Mouse (Mus musculus) small intestine, adult 2 months (tissue): ENCODE data around the gene Atp2b1. TPM values are rescaled to one million over a fixed set of nuclear protein-coding genes. Genes with fewer than 3 reads are reported as not detected.

Experiments
- H3K27ac ChIP-seq: fragments of 200-500 bp; 2 replicates; pipeline ENCODE4 v1.5.1; 2012; ENCODE audit warnings: low read depth, low read length, control low read depth, inconsistent platforms; ENCODE audit not compliant: insufficient read depth
- H3K27me3 ChIP-seq: fragments of 200-500 bp; 2 replicates; pipeline ENCODE4 v1.6.1; 2012; ENCODE audit warnings: mild to moderate bottlenecking, moderate library complexity, low read length, inconsistent platforms; ENCODE audit not compliant: control insufficient read depth, insufficient read depth
- H3K36me3 ChIP-seq: fragments of 200-500 bp; 2 replicates; pipeline ENCODE4 v1.6.1; 2012; ENCODE audit warnings: mild to moderate bottlenecking, low read length, control low read depth, inconsistent platforms; ENCODE audit not compliant: control insufficient read depth, insufficient read depth
- H3K4me1 ChIP-seq: fragments of 200-500 bp; 2 replicates; pipeline ENCODE4 v1.6.1; 2012; ENCODE audit warnings: low read length, inconsistent platforms, mixed read lengths; ENCODE audit not compliant: control insufficient read depth, insufficient read depth, insufficient read length
- H3K4me3 ChIP-seq: fragments of 200-500 bp; 2 replicates; pipeline ENCODE4 v1.5.1; 2012; ENCODE audit warnings: low read depth, mild to moderate bottlenecking, control low read depth, inconsistent platforms, low read length, moderate library complexity
- CTCF ChIP-seq: fragments of 200-500 bp; IDR thresholded peaks from 2 replicates; pipeline ENCODE4 v1.5.1; 2012; ENCODE audit warnings: low read depth, mild to moderate bottlenecking, control low read depth, inconsistent platforms, low read length, moderate library complexity, mixed read lengths; ENCODE audit not compliant: insufficient replicate concordance, insufficient read length; ENCODE audit errors: extremely low read depth
- POLR2A ChIP-seq: fragments of 200-500 bp; IDR thresholded peaks from 2 replicates; pipeline ENCODE4 v1.6.1; 2012; ENCODE audit warnings: low read depth, mild to moderate bottlenecking, control low read depth, inconsistent platforms, low read length, moderate library complexity
- WGBS: fragments of 180-500 bp; shearing (Covaris S2); methylation state at CpG from one replicate; pipeline ENCODE4 v1.1.7; 2018; 5-methylcytosine and 5-hydroxymethylcytosine counted together
- polyA plus RNA-seq: library from polyadenylated mRNA; depleted of rRNA; stranded (reverse); fragments of >200 nt; gene quantifications from 2 replicates; pipeline ENCODE4 v1.2.3, GENCODE M21; 2012

Atp2b1 gene
- polyA plus RNA-seq, 1 experiment: 4.1 TPM

DNA sequence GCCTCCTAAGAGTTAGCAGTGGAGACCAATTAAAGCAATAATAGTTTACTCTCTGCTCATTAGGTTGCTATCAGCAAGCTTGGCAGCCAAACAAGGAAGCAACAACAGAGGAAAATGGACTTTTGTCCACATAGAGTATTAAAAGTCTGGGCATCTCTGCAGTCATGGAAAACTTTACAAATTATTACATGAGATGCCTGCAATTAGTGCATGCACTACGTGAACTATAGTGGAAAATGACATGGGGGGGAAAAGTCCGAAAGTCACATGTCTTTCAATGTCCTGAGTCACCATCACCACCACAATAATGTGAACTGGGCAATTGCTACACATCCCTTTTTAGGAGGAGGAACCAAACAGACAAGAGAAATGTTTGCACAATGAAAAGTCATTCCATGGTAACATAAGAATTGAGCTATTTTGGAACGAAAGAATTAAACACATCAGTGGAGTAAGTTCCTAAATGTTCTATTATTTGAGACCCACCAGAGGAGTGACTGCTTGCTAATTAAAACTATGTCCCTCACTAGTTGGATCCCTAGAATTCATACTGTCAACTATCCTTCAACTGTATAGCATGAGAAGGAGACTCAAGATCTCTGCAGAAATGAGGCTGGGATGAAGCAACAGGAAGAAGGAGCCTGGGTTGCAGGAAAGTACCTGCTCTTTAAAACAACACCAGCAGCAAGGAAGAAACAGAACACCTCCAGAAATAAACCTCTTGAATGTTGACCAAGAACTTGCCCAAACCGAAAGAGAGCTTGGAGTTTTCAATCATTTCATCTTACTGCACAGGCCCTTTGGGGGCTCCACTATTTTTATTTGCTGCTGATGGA lies 16.1 kb upstream of the Atp2b1 start:
- WGBS: 40% methylated on average over 4 of the region's 4 CpGs
- Histone ChIP-seq H3K4me1 (peaks cover 9% of the 10 kb centered on the region; the same call in 1 of the 2 replicates), H3K4me3 (no peak overlapping the region), H3K27me3 (no peaks in the 10 kb centered on the region), H3K27ac (peak overlapping the region; percentile 77), H3K36me3 (no peaks in the 10 kb centered on the region)
- TF ChIP-seq CTCF: no peak

DNA sequence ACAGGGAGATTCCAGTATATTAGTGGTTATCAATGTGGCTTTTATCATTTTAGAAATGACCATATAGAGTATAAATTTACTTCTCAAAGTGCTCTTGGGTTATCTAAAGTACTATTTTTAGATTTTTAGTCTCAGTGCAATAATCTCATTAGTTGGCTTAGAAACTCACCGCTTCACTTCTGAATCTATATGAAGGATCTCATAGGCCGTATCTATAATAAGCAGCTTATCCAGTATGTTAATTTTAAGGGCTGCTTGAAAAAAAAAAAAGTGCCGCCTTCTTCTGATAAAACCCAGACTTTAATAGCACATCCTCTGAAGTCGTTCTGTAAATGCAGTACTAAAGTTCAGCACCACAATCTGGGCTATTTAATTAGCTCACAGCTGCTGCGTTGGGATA lies 12.7 kb upstream of the Atp2b1 start:
- peaks cover 9% of the 10 kb centered on the region; the same call in 1 of the 2 replicates for H3K4me1 ChIP-seq
- H3K27ac ChIP-seq: no peak overlapping the region
- no peaks in the 10 kb centered on the region for H3K36me3 ChIP-seq
- TF ChIP-seq POLR2A: no peak
- TF ChIP-seq CTCF: no peak
- no peak overlapping the region for H3K4me3 ChIP-seq
- WGBS: 29% methylated on average over 5 of the region's 5 CpGs
- H3K27me3 ChIP-seq: no peaks in the 10 kb centered on the region

DNA sequence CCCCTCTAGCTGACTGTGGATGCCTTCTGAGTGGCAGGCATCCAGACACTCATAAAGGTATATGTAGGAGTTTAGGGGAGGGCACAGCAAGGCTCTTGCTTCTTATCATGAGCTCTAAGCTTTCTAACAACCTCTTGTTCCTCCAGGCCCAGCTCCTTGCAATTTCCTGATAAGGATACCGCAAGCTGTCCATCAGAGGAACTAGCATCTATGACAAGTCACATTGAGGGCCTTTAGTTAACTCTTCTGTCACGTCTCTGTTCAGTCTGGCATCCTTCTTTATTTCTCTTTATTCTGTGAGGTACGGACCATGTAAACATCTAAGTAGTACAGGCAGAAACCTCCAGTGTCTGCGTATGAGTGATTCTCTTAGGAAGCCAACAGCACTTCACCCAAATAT lies 8.2 kb upstream of the Atp2b1 start:
- Histone ChIP-seq H3K36me3 (no peaks in the 10 kb centered on the region), H3K4me3 (no peak overlapping the region), H3K27me3 (no peaks in the 10 kb centered on the region), H3K27ac (no peak overlapping the region), H3K4me1 (peaks cover 4% of the 10 kb centered on the region; the same call in 1 of the 2 replicates)
- 67% methylated on average over 4 of the region's 4 CpGs for WGBS
- no peak for TF ChIP-seq POLR2A
- no peak for TF ChIP-seq CTCF

DNA sequence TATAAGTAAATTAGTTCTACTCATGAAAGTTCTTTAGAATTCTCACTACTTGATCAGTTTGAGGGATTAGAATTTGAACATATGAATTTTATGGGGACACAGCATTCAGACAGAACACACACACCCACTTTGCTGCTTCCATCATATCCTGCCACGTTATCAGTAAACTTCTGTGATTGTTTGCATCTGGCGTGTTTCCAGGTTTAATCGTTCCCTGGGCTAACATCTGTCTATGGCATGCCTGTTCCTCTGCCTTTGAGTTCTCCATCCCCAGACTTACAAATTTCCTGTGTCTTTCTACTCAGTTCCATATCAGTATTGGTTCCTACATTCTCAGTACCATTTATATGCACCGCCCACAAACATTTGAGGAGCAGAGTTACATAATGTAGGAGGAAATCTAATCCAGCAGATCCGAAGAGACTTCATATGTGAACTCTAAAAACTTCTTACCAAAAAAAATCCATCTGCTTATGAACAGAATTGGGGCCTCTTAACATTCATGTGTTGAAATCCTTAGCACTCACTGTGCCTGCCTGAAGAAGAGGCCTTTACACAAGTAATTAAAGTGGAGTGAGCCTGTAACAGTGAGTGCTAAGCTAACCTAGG lies 7.2 kb upstream of the Atp2b1 start:
- no peak for TF ChIP-seq POLR2A
- TF ChIP-seq CTCF: no peak
- Histone ChIP-seq H3K27me3 (no peaks in the 10 kb centered on the region), H3K36me3 (no peaks in the 10 kb centered on the region), H3K27ac (no peak overlapping the region), H3K4me3 (no peak overlapping the region), H3K4me1 (peaks cover under 1% of the 10 kb centered on the region; the same call in 1 of the 2 replicates)
- 23% methylated on average over 5 of the region's 5 CpGs for WGBS

DNA sequence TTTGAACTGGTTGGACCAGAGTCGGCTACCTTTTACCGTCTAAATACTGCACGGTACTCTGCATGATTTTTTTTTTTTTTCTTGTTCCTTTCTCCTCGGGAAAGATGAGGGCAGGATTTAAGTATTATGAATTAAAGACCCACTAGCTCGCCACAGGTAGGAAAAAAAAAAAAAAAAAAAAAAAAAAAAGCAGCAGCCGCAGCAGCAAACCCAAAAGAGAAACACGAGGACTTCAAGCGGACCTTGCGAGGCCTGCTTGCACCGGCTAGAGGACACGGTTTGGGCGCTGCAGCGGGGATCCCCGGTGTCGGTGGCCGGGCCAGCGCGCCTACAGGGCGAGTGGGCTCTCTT lies 621 bp upstream of the Atp2b1 start:
- Histone ChIP-seq H3K27me3 (no peaks in the 10 kb centered on the region), H3K27ac (peak overlapping the region; percentile 97)
- TF ChIP-seq CTCF (no peak), POLR2A (no peak)

DNA sequence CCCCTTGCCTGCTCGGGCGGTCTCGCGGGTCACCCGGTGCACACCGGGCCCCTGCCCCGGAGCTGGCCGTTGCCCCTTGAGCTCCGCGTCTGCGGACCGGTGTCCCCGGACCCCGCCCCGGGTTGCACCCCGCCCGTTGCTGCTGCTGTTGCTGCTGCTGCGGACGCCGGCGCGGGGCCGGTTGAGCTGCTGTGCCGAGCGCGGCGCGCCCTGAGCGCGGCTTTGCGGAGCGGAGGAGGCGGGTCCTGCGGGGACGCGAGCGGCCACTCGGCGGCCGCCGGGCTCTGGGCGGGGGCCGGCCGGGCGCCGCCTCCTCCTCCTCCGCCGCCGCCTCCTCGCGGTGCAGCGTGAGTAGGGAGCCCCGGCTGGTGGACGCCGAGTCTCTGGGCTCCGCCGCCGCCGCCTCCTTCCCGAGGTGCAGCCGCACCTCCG lies 620 bp downstream of the Atp2b1 start:
- peak overlapping the region; percentile 97 for H3K27ac ChIP-seq
- H3K36me3 ChIP-seq: no peaks in the 10 kb centered on the region
- no peaks in the 10 kb centered on the region for H3K27me3 ChIP-seq
- under 1% methylated on average over 51 of the region's 62 CpGs for WGBS
- TF ChIP-seq CTCF: 0 out of 2 replicates have a peak, but pooled peaks have one; percentile 11
- TF ChIP-seq POLR2A: peak; percentile 86; the same call in 1 of the 2 replicates
- peak overlapping the region; percentile 79 for H3K4me3 ChIP-seq
- no peaks in the 10 kb centered on the region for H3K4me1 ChIP-seq

More for the DNA sequence above, 621 bp upstream of the Atp2b1 start:
- Histone ChIP-seq H3K4me1 (no peaks in the 10 kb centered on the region), H3K4me3 (peak overlapping the region; percentile 96), H3K36me3 (no peaks in the 10 kb centered on the region)
- under 1% methylated on average over 19 of the region's 19 CpGs for WGBS

DNA sequence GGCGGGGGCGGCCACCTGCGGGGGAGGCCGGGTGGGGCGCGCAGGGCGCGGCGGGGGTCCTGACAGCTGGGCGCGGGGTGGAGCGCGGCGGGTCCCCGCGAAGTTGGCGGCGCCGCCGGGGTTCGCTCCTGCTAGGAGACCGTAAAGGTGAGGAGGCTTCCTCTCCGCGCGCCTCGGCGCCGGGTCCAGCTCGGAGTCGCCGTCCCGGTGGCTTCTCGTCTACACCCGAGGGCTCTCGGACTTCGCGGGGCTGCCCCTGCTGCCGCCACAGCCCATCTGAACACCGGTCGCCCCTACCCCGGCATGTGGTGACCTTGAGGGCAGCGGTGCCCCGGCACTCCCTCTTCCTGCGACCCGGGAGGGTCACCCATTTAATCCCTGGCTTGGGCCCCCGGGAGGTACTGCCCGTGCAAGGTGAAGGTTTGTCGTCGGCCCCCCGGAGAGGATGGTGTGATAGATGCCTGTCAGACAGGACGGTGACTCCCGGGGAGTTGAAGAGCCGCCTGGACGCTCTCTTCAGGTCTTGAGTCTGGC lies 1.3 kb downstream of the Atp2b1 start:
- no peaks in the 10 kb centered on the region for H3K4me1 ChIP-seq
- H3K27ac ChIP-seq: peak overlapping the region; percentile 77
- WGBS: under 1% methylated on average over 54 of the region's 54 CpGs
- H3K27me3 ChIP-seq: no peaks in the 10 kb centered on the region
- H3K4me3 ChIP-seq: peak overlapping the region; percentile 79
- H3K36me3 ChIP-seq: no peaks in the 10 kb centered on the region
- TF ChIP-seq POLR2A (no peak), CTCF (no peak)
